Mouse (Mus musculus) liver, embryonic 13.5 days (tissue): ENCODE results near the gene Def6. TPM values are rescaled to one million over a fixed set of nuclear protein-coding genes. Genes with fewer than 3 reads are reported as not detected.
A peak's percentile ranks its signal among the peaks of the same experiment; 100 is the strongest.

Experiments used
- ATAC-seq: fragments of 200-750 bp; cut with Nextera tagmentation; 2 replicates; pipeline ENCODE4 v1.8.0; 2017; ENCODE audit warnings: low read depth, mild to moderate bottlenecking, moderate number of reproducible peaks, moderate library complexity
- DNase-seq: peaks from one replicate; pipeline ENCODE4 v3.0.0; 2022
- H3K27ac ChIP-seq: fragments of 300-500 bp; sonication (generic); 2 replicates; pipeline ENCODE4 v1.5.1; 2015; ENCODE audit warnings: moderate library complexity, mild to moderate bottlenecking, inconsistent platforms
- H3K27me3 ChIP-seq: fragments of 300-500 bp; sonication (generic); 2 replicates; pipeline ENCODE4 v1.6.1; 2015; ENCODE audit warnings: mild to moderate bottlenecking, inconsistent platforms
- H3K36me3 ChIP-seq: fragments of 300-500 bp; sonication (generic); 2 replicates; pipeline ENCODE4 v1.6.1; 2015; ENCODE audit warnings: mild to moderate bottlenecking, inconsistent platforms
- H3K4me1 ChIP-seq: fragments of 300-500 bp; sonication (generic); replicated peaks from 2 replicates; pipeline ENCODE4 v1.6.1; 2015; ENCODE audit warnings: inconsistent platforms
- H3K4me2 ChIP-seq: fragments of 300-500 bp; sonication (generic); 2 replicates; pipeline ENCODE4 v1.6.1; 2015; ENCODE audit warnings: inconsistent platforms, mild to moderate bottlenecking, moderate library complexity
- H3K4me3 ChIP-seq: fragments of 300-500 bp; sonication (generic); replicated peaks from 2 replicates; pipeline ENCODE4 v1.5.1; 2015; ENCODE audit warnings: mild to moderate bottlenecking, inconsistent platforms
- H3K9ac ChIP-seq: fragments of 300-500 bp; sonication (generic); 2 replicates; pipeline ENCODE4 v1.6.1; 2015; ENCODE audit warnings: mild to moderate bottlenecking, inconsistent platforms
- H3K9me3 ChIP-seq: fragments of 300-500 bp; sonication (generic); replicated peaks from 2 replicates; pipeline ENCODE4 v1.6.1; 2016; ENCODE audit warnings: inconsistent platforms
- WGBS: fragments of 180-500 bp; shearing (Covaris S2); methylation state at CpG from one replicate; pipeline ENCODE4 v1.1.7; 2015; ENCODE audit not compliant: insufficient replicate concordance; 5-methylcytosine and 5-hydroxymethylcytosine counted together
- polyA plus RNA-seq: library from polyadenylated mRNA; unstranded; fragments of >200 nt; fragmentation: Nextera tagmentation; extraction: Ambion mirVana; gene quantifications from 2 replicates; pipeline ENCODE4 v1.2.1, GENCODE M21; 2015

Def6 gene
- polyA plus RNA-seq, 1 experiment from 2014 or later: 14.8 TPM

DNA sequence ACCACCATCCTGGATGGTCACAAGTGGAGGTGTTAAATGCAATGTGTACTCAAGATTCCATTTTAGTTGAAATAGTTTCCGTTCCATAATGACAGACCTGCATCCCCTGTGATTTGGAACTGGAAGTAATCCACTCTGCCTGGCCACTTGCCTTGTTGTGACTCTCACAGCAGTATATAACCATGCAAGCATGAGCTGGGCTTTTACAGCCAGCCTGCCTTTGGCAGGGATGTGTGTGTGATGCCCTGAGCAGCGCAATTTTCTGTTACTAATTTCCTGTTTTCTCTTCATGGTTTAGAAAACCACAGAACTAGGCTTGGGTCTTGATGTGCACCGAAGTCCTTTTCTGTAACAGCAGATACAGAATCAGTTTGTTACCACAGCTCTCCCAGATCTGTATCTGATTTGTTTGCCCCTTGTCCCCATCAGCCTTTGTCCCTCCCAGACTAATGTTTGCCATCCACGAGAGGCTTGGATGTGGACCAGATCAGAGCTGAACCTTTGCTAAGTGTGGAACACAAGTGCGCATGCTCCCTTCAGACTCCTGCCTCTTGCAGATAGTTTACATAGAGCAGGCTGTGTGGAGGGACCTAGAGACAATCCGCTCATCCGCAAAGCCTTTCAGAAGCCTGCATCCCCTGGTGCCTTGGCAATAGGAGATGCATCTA is 22.5 kb upstream of the Def6 start:
- no peak for DNase-seq
- H3K9ac ChIP-seq: no peak overlapping the region
- H3K27ac ChIP-seq: peak overlapping the region; percentile 36; the same call in 1 of the 2 replicates
- no peaks in the 10 kb centered on the region for H3K9me3 ChIP-seq
- H3K4me3 ChIP-seq: no peak overlapping the region
- H3K4me1 ChIP-seq: peaks cover 46% of the 10 kb centered on the region
- peaks cover under 1% of the 10 kb centered on the region; the same call in 1 of the 2 replicates for H3K36me3 ChIP-seq
- no peak overlapping the region for H3K4me2 ChIP-seq
- WGBS: 50% methylated on average over 7 of the region's 7 CpGs
- ATAC-seq: peak; percentile 75
- no peaks in the 10 kb centered on the region for H3K27me3 ChIP-seq

DNA sequence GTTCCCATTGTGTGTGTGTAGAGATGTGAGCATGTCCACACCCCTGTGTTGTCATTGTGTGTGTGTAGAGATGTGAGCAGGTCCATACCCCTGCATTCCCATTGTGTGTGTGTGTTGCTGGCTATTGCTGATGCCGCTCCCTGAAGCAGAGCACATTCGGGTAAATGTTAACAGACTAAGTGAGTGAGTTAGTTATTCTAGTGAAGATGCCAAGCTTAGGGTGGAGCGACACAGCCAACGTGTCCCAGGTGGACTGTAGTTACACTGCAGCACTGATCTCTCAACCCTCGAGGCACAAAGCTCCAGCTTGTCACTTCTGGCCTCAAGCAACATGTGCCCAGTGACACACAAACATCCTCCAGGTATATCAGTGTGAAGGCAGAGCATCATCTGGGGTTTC is 19.3 kb upstream of the Def6 start:
- Histone ChIP-seq H3K9ac (no peak overlapping the region), H3K4me2 (no peak overlapping the region), H3K27ac (no peak overlapping the region), H3K4me3 (no peak overlapping the region), H3K4me1 (peaks cover 19% of the 10 kb centered on the region), H3K9me3 (no peaks in the 10 kb centered on the region), H3K36me3 (peaks cover 10% of the 10 kb centered on the region), H3K27me3 (no peaks in the 10 kb centered on the region)
- ATAC-seq (no peak), DNase-seq (no peak)
- 71% methylated on average over 5 of the region's 5 CpGs for WGBS

DNA sequence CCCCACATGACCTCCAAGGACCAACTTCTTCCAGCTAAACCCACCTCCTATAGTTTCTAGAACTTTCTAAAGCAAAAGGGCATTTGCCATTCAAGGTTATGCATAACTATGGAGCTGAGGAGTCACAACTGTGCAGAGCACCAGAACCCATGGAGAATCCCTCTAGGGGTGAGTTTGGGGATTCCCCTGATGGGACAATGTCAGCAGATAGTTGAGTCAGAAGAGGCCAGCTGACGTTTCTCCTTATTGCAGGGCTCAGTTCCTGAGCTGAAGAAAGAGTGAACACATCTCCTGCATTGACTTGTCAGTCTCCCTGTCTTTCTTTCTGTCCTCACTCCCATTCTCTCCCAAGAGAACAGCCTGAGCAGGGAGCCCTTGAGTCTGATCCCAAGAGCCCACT is 14.8 kb upstream of the Def6 start:
- Histone ChIP-seq H3K4me2 (no peak overlapping the region), H3K4me1 (no peaks in the 10 kb centered on the region), H3K27ac (no peak overlapping the region), H3K9ac (no peak overlapping the region), H3K9me3 (no peaks in the 10 kb centered on the region), H3K36me3 (peaks cover 20% of the 10 kb centered on the region), H3K4me3 (no peak overlapping the region), H3K27me3 (no peaks in the 10 kb centered on the region)
- 32% methylated on average over 1 of the region's 1 CpGs for WGBS
- DNase-seq (no peak), ATAC-seq (no peak)

DNA sequence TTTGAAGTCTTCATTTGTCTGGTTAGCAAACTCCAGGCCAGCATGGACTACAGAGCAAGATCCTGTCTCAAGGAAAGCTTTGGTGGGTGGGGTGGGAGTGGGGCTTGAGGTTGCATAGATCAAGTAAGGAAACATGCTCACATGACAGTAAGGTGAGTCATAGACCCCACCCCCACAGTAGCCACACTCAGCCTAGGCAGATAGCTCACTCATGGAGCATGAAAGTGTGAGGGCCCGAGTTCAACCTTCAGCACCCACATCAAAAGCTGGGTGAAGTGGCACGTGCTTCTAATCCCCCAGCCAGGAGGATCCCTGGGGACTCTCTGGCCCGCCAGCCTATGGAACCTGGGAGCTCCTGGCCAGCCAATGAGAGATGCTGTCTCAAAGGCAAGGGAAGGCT is 14.0 kb upstream of the Def6 start:
- ATAC-seq (no peak), DNase-seq (no peak)
- Histone ChIP-seq H3K9me3 (no peaks in the 10 kb centered on the region), H3K4me1 (no peaks in the 10 kb centered on the region), H3K9ac (no peak overlapping the region), H3K27me3 (no peaks in the 10 kb centered on the region), H3K4me3 (no peak overlapping the region), H3K27ac (no peak overlapping the region), H3K4me2 (no peak overlapping the region), H3K36me3 (peaks cover 20% of the 10 kb centered on the region)
- 64% methylated on average over 3 of the region's 3 CpGs for WGBS

DNA sequence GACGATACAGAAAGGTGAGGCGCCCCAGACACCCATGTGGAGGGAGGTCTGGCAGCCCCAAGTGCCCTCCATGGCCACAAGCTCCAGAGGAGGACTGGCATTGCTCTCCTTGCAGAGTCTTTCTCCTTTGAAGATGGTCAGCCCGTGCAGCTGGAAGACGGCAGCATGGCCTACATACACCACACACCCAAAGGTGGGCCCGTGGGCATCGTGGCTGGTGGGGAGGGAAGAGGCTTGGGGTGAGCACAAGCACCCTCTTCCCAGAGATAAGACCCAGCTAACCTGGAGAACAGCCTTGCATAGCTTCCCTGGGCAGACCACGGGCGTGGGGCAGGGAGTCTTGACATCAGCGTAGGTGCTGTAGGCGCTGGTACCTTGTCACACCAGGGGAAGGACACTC is 12.5 kb upstream of the Def6 start:
- no peak for DNase-seq
- no peak overlapping the region for H3K9ac ChIP-seq
- ATAC-seq: no peak
- no peak overlapping the region for H3K27ac ChIP-seq
- no peak overlapping the region for H3K4me2 ChIP-seq
- no peaks in the 10 kb centered on the region for H3K27me3 ChIP-seq
- 80% methylated on average over 10 of the region's 10 CpGs for WGBS
- H3K4me1 ChIP-seq: no peaks in the 10 kb centered on the region
- no peak overlapping the region for H3K4me3 ChIP-seq
- no peaks in the 10 kb centered on the region for H3K9me3 ChIP-seq
- peaks cover 20% of the 10 kb centered on the region for H3K36me3 ChIP-seq

DNA sequence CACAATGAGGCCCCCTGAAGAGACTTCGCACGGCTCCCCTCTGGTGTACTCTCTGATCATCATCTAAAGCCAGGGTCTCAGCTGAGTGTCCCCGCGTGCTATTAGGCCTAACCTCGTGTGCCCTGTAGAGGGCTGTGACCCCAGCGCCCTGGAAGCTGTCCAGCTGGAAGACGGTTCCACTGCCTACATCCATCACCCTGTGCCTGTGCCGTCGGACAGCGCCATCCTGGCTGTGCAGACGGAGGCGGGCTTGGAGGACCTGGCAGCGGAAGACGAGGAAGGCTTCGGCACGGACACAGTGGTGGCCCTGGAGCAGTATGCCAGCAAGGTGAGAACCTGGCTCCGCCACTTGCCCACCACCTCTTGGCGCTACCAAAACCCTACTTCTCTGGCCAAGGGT is 9.9 kb upstream of the Def6 start:
- Histone ChIP-seq H3K27ac (no peak overlapping the region), H3K4me2 (no peak overlapping the region), H3K9ac (no peak overlapping the region), H3K4me1 (no peaks in the 10 kb centered on the region), H3K36me3 (peaks cover 18% of the 10 kb centered on the region), H3K4me3 (no peak overlapping the region), H3K9me3 (no peaks in the 10 kb centered on the region), H3K27me3 (no peaks in the 10 kb centered on the region)
- DNase-seq (no peak), ATAC-seq (no peak)
- WGBS: 78% methylated on average over 18 of the region's 18 CpGs

DNA sequence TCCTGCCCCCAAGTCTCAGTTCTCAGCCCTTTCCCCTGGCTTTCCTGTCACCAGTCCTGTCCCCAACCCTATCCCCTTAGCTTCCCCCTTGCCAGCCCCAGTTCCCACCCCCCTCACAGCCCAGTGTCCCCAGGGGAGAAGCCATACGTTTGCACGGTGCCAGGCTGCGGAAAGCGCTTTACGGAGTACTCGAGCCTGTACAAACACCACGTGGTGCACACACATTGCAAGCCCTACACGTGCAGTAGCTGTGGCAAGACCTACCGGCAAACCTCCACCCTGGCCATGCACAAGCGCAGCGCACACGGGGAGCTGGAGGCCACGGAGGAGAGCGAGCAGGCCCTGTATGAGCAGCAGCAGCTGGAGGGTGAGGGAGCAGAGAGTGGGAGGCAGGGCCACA is 5.6 kb upstream of the Def6 start:
- Histone ChIP-seq H3K4me1 (peaks cover 11% of the 10 kb centered on the region), H3K4me2 (no peak overlapping the region), H3K9me3 (no peaks in the 10 kb centered on the region), H3K36me3 (peaks cover 16% of the 10 kb centered on the region; the same call in 1 of the 2 replicates), H3K27me3 (no peaks in the 10 kb centered on the region), H3K27ac (no peak overlapping the region), H3K4me3 (no peak overlapping the region), H3K9ac (no peak overlapping the region)
- no peak for ATAC-seq
- WGBS: 79% methylated on average over 14 of the region's 14 CpGs
- no peak for DNase-seq

DNA sequence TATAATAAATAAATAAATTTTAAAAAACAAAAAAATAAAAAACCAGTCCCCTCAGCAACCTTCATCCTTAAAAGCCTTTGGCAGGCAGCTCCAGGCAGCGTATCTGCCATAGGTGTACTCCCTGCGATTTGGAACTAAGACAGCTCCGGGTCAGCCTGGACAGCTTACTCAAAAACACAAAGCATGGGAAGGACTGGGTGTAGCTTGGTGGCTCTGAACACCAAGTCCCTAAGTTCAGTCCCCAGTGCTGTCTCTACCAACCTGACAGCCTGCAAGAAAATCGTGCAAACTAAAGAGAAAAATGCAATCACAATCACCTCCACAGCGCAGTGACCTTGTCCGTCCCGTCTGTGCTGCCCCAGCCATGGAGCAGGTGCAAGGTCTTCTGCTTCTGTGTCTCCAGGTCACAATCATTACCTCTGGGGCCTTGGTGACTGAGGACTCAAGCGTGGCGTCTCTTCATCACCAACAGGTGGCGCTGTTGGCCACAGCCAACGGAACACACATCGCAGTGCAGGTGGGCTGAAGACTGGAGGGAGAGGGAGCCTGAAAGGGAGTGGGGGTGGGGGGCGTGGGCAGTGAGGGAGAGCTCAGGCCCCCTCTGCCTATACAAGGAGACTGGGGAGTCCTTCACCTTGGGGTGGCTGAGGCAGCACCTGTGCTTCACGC is 3.4 kb upstream of the Def6 start:
- Histone ChIP-seq H3K27ac (no peak overlapping the region), H3K4me2 (no peak overlapping the region), H3K27me3 (no peaks in the 10 kb centered on the region), H3K36me3 (peaks cover 12% of the 10 kb centered on the region; the same call in 1 of the 2 replicates), H3K4me3 (no peak overlapping the region), H3K9ac (no peak overlapping the region), H3K9me3 (no peaks in the 10 kb centered on the region), H3K4me1 (peaks cover 33% of the 10 kb centered on the region)
- ATAC-seq (no peak), DNase-seq (peak; percentile 23)
- WGBS: 27% methylated on average over 14 of the region's 14 CpGs

DNA sequence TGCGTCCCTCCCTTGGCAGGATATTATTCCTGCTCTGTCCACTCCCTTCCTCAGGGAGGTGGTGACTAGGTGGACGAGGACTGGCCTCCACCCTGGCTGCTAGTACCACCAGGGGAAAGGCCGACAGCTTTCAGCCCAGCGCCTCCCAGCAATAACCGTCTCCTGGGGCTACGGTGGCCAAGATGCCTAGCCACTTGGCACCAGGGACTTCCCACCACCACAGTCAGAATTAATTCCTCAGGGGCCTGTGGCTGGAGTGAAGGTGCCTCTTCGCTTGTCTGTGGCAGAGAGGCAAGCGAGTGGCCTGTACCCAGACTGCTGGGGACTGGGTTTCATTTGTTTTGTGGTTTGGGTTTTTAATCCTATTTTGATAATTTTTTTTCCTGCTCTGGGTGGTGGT is 2.1 kb upstream of the Def6 start:
- ATAC-seq (no peak), DNase-seq (no peak)
- Histone ChIP-seq H3K27me3 (no peaks in the 10 kb centered on the region), H3K36me3 (peaks cover 9% of the 10 kb centered on the region; the same call in 1 of the 2 replicates), H3K4me3 (no peak overlapping the region), H3K4me2 (no peak overlapping the region), H3K9me3 (no peaks in the 10 kb centered on the region), H3K4me1 (peaks cover 40% of the 10 kb centered on the region), H3K9ac (no peak overlapping the region), H3K27ac (no peak overlapping the region)
- WGBS: 80% methylated on average over 8 of the region's 8 CpGs

DNA sequence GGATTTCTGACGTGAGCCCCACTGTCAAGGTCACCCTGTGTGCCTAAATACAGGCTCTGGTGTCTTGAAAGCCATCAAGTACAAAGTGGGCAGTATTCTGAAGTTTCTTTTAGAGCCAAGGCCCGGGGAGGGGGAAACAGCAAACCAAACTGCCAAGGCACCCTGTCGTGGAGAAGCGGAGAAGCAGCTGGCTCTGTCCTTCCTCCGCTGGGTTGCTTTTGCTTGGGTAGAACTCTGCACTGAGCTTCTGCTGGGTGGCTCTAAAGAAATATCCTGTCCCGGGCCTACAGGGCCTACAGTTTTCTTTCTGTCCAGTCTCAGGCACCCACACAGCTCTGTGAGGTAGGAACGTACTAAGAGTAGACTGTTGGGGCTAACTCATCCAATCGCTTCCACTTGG is 486 bp upstream of the Def6 start:
- 41% methylated on average over 8 of the region's 8 CpGs for WGBS

DNA sequence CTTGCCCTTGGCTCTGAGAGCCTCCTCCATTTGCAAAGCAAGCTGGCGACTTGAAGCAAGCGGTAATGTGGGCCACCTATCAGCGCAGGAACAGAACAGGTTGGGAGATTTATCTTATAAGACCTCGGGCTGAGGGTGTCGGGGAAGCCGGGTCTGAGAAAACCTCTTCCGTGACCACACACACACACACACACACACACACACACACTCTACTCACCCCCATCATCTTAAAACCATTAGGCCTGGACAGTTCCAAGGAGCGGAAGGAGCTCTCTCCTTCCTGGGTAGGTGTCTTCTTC is 685 bp downstream of the Def6 start:
- DNase-seq (no peak), ATAC-seq (peak; percentile 11)
- H3K4me3 ChIP-seq: peak overlapping the region; percentile 61
- H3K27ac ChIP-seq: peak overlapping the region; percentile 72
- WGBS: 6% methylated on average over 8 of the region's 8 CpGs
- peak overlapping the region; percentile 72 for H3K9ac ChIP-seq
- no peaks in the 10 kb centered on the region for H3K9me3 ChIP-seq
- no peaks in the 10 kb centered on the region for H3K36me3 ChIP-seq
- H3K27me3 ChIP-seq: no peaks in the 10 kb centered on the region
- H3K4me2 ChIP-seq: peak overlapping the region; percentile 79
- peaks cover 65% of the 10 kb centered on the region for H3K4me1 ChIP-seq

More for the DNA sequence above, 486 bp upstream of the Def6 start:
- Histone ChIP-seq H3K4me3 (peak overlapping the region; percentile 61; the same call in 1 of the 2 replicates), H3K27ac (peak overlapping the region; percentile 72), H3K4me2 (peak overlapping the region; percentile 79), H3K27me3 (no peaks in the 10 kb centered on the region), H3K9me3 (no peaks in the 10 kb centered on the region), H3K4me1 (peaks cover 54% of the 10 kb centered on the region), H3K9ac (peak overlapping the region; percentile 72), H3K36me3 (peaks cover 7% of the 10 kb centered on the region; the same call in 1 of the 2 replicates)
- ATAC-seq: 0 out of 2 replicates have a peak, but pooled peaks have one; percentile 3
- DNase-seq: no peak
